Mouse (Mus musculus) stomach, postnatal 0 days (tissue): Measurements from ENCODE around the gene Adgra3.

Source experiments
- CTCF ChIP-seq: IDR thresholded peaks from 2 replicates; pipeline ENCODE4 v1.5.1; 2016; ENCODE audit warnings: antibody characterized with exemption, low read depth, mild to moderate bottlenecking, moderate library complexity
- EP300 ChIP-seq: optimal IDR thresholded peaks from 2 replicates; pipeline ENCODE3; 2016; ENCODE audit warnings: antibody characterized with exemption

- TF ChIP-seq CTCF = no peak
- TF ChIP-seq EP300 = no peak
Observed at GRCm38 (mm10) chr5:50013965-50014364, 44.8 kb downstream of the Adgra3 start.
